Mouse (Mus musculus) forebrain, embryonic 15.5 days (tissue): ENCODE data around the gene Scube1. TPM values are rescaled to one million over a fixed set of nuclear protein-coding genes. Genes with fewer than 3 reads are reported as not detected.

ENCODE experiments used
- polyA plus RNA-seq: library from polyadenylated mRNA; unstranded; fragments of >200 nt; fragmentation: Nextera tagmentation; extraction: Ambion mirVana; gene quantifications from 2 replicates; pipeline ENCODE4 v1.2.1, GENCODE M21; 2015

The Scube1 gene
- polyA plus RNA-seq, 1 experiment from 2014 or later = 17.9 TPM

Other genes with a start within 250 kb of the Scube1 start
- gene Ttll1, start 214.1 kb downstream of the Scube1 start, polyA plus RNA-seq = 101 and 103 TPM in 2 replicates
- gene Bik, start 198.2 kb downstream of the Scube1 start, polyA plus RNA-seq = 0.60 and 1.2 TPM in 2 replicates
- 10.5 and 11.2 TPM in 2 replicates for gene Tspo, start 161.4 kb downstream of the Scube1 start, polyA plus RNA-seq
- 36.0 and 38.8 TPM in 2 replicates for gene Mcat, start 161.2 kb downstream of the Scube1 start, polyA plus RNA-seq
- 45.0 and 47.2 TPM in 2 replicates for gene Ttll12, start 129.9 kb downstream of the Scube1 start, polyA plus RNA-seq
- 323 and 347 TPM in 2 replicates for gene Mpped1, start 54.4 kb upstream of the Scube1 start, polyA plus RNA-seq